Mouse (Mus musculus): ENCODE measurements around the gene Cyfip1.

- TF ChIP-seq CTCF (IDR thresholded peaks at IDR 0.05; ENCODE audit: borderline replicate concordance, extremely low read depth, insufficient read depth, insufficient read length) (no peak), POLR2A (IDR thresholded peaks at IDR 0.05; ENCODE audit: borderline replicate concordance, extremely low read depth, insufficient read depth, insufficient read length, poor library complexity, severe bottlenecking) (no peak)
Observed at GRCm38 (mm10) chr7:55856741-55857140, 15.2 kb downstream of the Cyfip1 start.
